Mouse (Mus musculus) heart, postnatal 0 days (tissue): ENCODE data around the gene Rab11fip3.

Source experiments
- CTCF ChIP-seq: IDR thresholded peaks from 2 replicates; pipeline ENCODE4 v1.5.1; 2016; ENCODE audit warnings: antibody characterized with exemption, control low read depth, low read depth
- EP300 ChIP-seq: IDR thresholded peaks from 2 replicates; pipeline ENCODE4 v1.6.1; 2016; ENCODE audit warnings: antibody characterized with exemption, low read depth

DNA sequence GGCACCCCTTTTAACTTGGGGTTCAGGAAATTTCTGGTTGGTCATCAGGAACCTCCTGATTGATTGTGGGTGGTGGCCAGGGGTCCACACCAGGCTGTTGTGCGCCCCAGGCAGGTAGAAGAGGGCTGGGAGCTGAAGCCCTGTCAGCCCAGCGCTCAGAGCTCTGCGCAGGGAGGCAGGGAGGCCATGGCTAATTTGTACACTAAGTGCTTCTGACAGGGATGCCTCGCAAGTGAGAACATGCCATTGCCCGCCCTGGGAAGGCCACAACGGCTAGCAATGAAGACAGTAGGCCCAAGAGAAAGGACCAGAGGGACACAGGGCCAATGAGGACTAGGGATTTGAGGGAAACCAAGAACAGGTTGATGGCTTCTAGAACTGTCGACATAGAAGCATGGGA lies 112.7 kb downstream of the Rab11fip3 start:
- TF ChIP-seq EP300 (no peak), CTCF (no peak)
